19 mouse cellular contexts compared by ENCODE assay signal in genomic region chr12:85051218-85051617, GRCm38 (mm10). TPM values are rescaled to one million over a fixed set of nuclear protein-coding genes. Genes with fewer than 3 reads are reported as not detected.
DNase-seq lines count a peak whose midpoint lies in the region; ATAC-seq lines count a peak whose summit lies in the region.
"Had no signal": no experiment of that assay in that cellular context is flagged by ENCODE, and none has a peak within 500 bp of the region (broad histone marks: within the 10 kb centered on the region; RNA-seq: fewer than 3 reads in every experiment).

No protein-coding gene starts in this region.

- no peak for ATAC-seq in kidney, embryonic 14.5 days (ENCODE audit: low FRiP score, low TSS enrichment)
- no peak for ATAC-seq in heart, embryonic 11.5 days (replicated peaks; ENCODE audit: insufficient number of reproducible peaks, low FRiP score, low TSS enrichment)
- ATAC-seq: activated CD4-positive, CD25-positive, alpha-beta regulatory T cell, adult 4 months; forebrain, embryonic 15.5 days; midbrain, embryonic 15.5 days had no signal

- no peak overlapping the region for H3K4me3 ChIP-seq in kidney, embryonic 14.5 days (ENCODE audit: low read length)
- H3K4me3 ChIP-seq in heart, embryonic 11.5 days (ENCODE audit: low read depth, low read length) = no peak overlapping the region
- H3K4me3 ChIP-seq: forebrain, embryonic 15.5 days; heart, embryonic 15.5 days; hindbrain, embryonic 13.5 days; midbrain, embryonic 15.5 days had no signal

- H3K4me1 ChIP-seq in kidney, embryonic 14.5 days (ENCODE audit: control insufficient read depth, insufficient read depth, low read length) = no peaks in the 10 kb centered on the region
- no peaks in the 10 kb centered on the region for H3K4me1 ChIP-seq in heart, embryonic 11.5 days (ENCODE audit: control insufficient read depth, insufficient read depth, low read length)
- H3K4me1 ChIP-seq: forebrain, embryonic 15.5 days; heart, embryonic 15.5 days; hindbrain, embryonic 13.5 days; midbrain, embryonic 15.5 days had no signal

- H3K9me3 ChIP-seq in kidney, embryonic 14.5 days (ENCODE audit: control insufficient read depth, low read length) = no peaks in the 10 kb centered on the region
- H3K9me3 ChIP-seq in heart, embryonic 11.5 days (replicated peaks; ENCODE audit: control insufficient read depth, low read length) = no peaks in the 10 kb centered on the region
- H3K9me3 ChIP-seq: forebrain, embryonic 15.5 days; heart, embryonic 15.5 days; hindbrain, embryonic 13.5 days; midbrain, embryonic 15.5 days had no signal

- WGBS in kidney, embryonic 14.5 days = 53% methylated on average over 6 of the region's 6 CpGs
- WGBS in heart, embryonic 11.5 days (ENCODE audit: insufficient replicate concordance) = 79% methylated on average over 6 of the region's 6 CpGs

- no peak overlapping the region for H3K27ac ChIP-seq in kidney, embryonic 14.5 days (ENCODE audit: low read depth, low read length)
- H3K27ac ChIP-seq in heart, embryonic 11.5 days (ENCODE audit: low read depth, low read length) = no peak overlapping the region
- H3K27ac ChIP-seq: forebrain, embryonic 15.5 days; heart, embryonic 15.5 days; hindbrain, embryonic 13.5 days; liver, embryonic 14.5 days; midbrain, embryonic 15.5 days had no signal

- no peak overlapping the region for H3K4me2 ChIP-seq in kidney, embryonic 14.5 days (replicated peaks; ENCODE audit: low read depth, low read length)
- no peak overlapping the region for H3K4me2 ChIP-seq in heart, embryonic 11.5 days
- H3K4me2 ChIP-seq: forebrain, embryonic 15.5 days; heart, embryonic 15.5 days; hindbrain, embryonic 13.5 days; midbrain, embryonic 15.5 days had no signal

- DNase-seq in kidney, adult 18-20 months = peak; percentile 5
- peak; percentile 41 for DNase-seq in ZHBTc4 (ENCODE audit: low read depth, low spot score)
- DNase-seq in kidney, adult 9 months = peak; percentile 26
- no peak for DNase-seq in spleen, adult 12 weeks (ENCODE audit: low spot score)
- no peak for DNase-seq in urinary bladder, postnatal 25 days (ENCODE audit: low spot score)
- DNase-seq in retina, postnatal 1 day = no peak
- DNase-seq: cerebellum, postnatal 14 days; layer of hippocampus, adult 9-11 months; left cerebral cortex, postnatal 4 days; lung, postnatal 36 days; thymus, postnatal 25 days had no signal

- no peaks in the 10 kb centered on the region for H3K27me3 ChIP-seq in kidney, embryonic 14.5 days (ENCODE audit: control insufficient read depth, insufficient read depth, low read length)
- no peaks in the 10 kb centered on the region for H3K27me3 ChIP-seq in heart, embryonic 11.5 days (ENCODE audit: control insufficient read depth, insufficient read depth, low read length)
- H3K27me3 ChIP-seq: forebrain, embryonic 15.5 days; heart, embryonic 15.5 days; hindbrain, embryonic 13.5 days; midbrain, embryonic 15.5 days had no signal

- H3K36me3 ChIP-seq in kidney, embryonic 14.5 days (ENCODE audit: control insufficient read depth, insufficient read depth, low read length) = peaks cover 66% of the 10 kb centered on the region
- H3K36me3 ChIP-seq in heart, embryonic 11.5 days (ENCODE audit: control insufficient read depth, insufficient read depth, low read length) = peaks cover 17% of the 10 kb centered on the region

- H3K9ac ChIP-seq in kidney, embryonic 14.5 days (ENCODE audit: low read depth, low read length) = no peak overlapping the region
- no peak overlapping the region for H3K9ac ChIP-seq in heart, embryonic 11.5 days (ENCODE audit: low read depth, low read length)
- H3K9ac ChIP-seq: forebrain, embryonic 15.5 days; heart, embryonic 15.5 days; hindbrain, embryonic 13.5 days; liver, embryonic 14.5 days; midbrain, embryonic 15.5 days had no signal

RNA-seq across cellular contexts. Expression of gene Ylpm1, which starts 55.1 kb away (rescaled TPM):
- polyA plus RNA-seq in kidney, embryonic 14.5 days (2014; fragmentation: Nextera tagmentation; extraction: Ambion mirVana) = 44.1 and 47.0 TPM in 2 replicates
- polyA plus RNA-seq in heart, embryonic 11.5 days (2014; fragmentation: Nextera tagmentation; extraction: Ambion mirVana) = 28.5 and 30.4 TPM in 2 replicates

RNA-seq across cellular contexts. Expression of gene Prox2, which starts 59.3 kb away (rescaled TPM):
- 2.9 and 3.3 TPM in 2 replicates for polyA plus RNA-seq in kidney, embryonic 14.5 days (2014; fragmentation: Nextera tagmentation; extraction: Ambion mirVana)
- polyA plus RNA-seq in heart, embryonic 11.5 days (2014; fragmentation: Nextera tagmentation; extraction: Ambion mirVana) = 2.5 and 3.1 TPM in 2 replicates

RNA-seq across cellular contexts. Expression of gene Dlst, which starts 59.4 kb away (rescaled TPM):
- 68.1 and 119 TPM in 2 replicates for polyA plus RNA-seq in kidney, embryonic 14.5 days (2014; fragmentation: Nextera tagmentation; extraction: Ambion mirVana)
- 170 and 200 TPM in 2 replicates for polyA plus RNA-seq in heart, embryonic 11.5 days (2014; fragmentation: Nextera tagmentation; extraction: Ambion mirVana)

Comparison
In these comparisons a context has a peak if more than half of its experiments do, and no peak if none do; other contexts are left out.
1. DNase-seq: peak in kidney, adult 18-20 months (single experiment), ZHBTc4 (single experiment) and kidney, adult 9 months (single experiment); none in spleen, adult 12 weeks (single experiment), urinary bladder, postnatal 25 days (single experiment) and retina, postnatal 1 day (single experiment).